Mouse (Mus musculus): ENCODE measurements at regions not wholly inside any gene's neighbourhood (a gene's known extent, or its start where the extent isn't known, plus 50 kb on each side); places are given as distances from the start of the nearest gene placed in this dataset.

DNA sequence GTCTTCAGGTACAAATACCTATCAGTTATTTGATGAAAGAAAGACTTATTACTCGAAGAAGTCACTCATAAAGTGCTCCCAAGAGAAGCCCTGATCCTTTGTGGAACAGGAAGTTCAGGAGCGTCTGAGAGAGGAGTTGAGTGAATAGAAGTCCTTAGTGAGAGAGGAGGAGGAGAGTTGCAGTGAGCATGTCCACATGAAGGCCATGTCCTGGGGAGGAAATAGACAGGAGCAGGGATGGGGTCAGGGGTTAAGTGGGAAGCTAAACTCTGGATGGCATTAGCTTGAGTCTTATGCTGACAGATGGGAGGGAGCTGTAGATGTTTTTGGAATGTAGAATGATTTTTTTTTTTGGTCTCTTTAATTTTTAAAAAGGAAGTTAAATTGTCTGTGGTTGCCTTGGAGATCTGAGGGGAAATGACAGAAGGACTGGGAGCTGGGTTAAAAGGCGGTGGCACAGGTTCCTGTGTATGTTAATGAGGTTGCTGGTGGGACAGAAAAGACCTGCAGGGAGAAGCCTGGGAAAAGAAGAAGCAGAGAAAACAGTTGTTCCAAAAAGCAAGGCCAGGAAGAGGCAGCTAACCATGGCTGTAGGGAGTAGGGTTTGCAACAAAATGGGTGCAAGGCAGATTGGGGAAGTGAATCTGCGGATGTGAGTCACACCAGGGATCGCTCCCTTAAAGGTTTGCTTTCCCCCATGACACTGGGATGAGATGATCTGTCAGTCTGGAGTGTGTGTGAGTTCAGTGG lies 128.9 kb downstream of the 4933412E24Rik start:
- TF ChIP-seq CTCF (IDR thresholded peaks at IDR 0.05; ENCODE audit: borderline replicate concordance, insufficient read depth, low read depth, low read length) (no peak), POLR2A (IDR thresholded peaks at IDR 0.05; ENCODE audit: borderline replicate concordance, insufficient read depth, low read length) (no peak)

Data from cerebellum, adult 2 months (tissue).